Mouse (Mus musculus) Patski (cell line): Measurements from ENCODE around the gene Grhpr. TPM values are rescaled to one million over a fixed set of nuclear protein-coding genes. Genes with fewer than 3 reads are reported as not detected.

Experiments
- ATAC-seq: fragments of 100-300 bp; one replicate; pipeline ENCODE4 v1.8.0; 2021
- CTCF ChIA-PET: fragments of 350-600 bp; sonication (Branson Sonifier 250); formaldehyde crosslinking; loops from one replicate; lab custom pipeline; 2022; ENCODE audit warnings: inconsistent platforms; lab: Charles Lee
- POLR2A ChIA-PET: fragments of 350-600 bp; sonication (Branson Sonifier 250); formaldehyde crosslinking; loops from one replicate; lab custom pipeline; 2022; ENCODE audit warnings: antibody characterized with exemption, inconsistent platforms; lab: Charles Lee
- DNase-seq: peaks from one replicate; pipeline ENCODE4 v3.0.0-alpha.2; 2011; ENCODE audit warnings: low read depth, low spot score
- H3K27me3 ChIP-seq: fragments of 371-371 bp; one replicate; pipeline ENCODE4 v1.5.1; 2021
- CTCF ChIP-seq: fragments of 100-300 bp; IDR thresholded peaks from one replicate; pipeline ENCODE4 v1.5.1; 2021
- in situ Hi-C: fragments of 300-500 bp; cut with MboI; formaldehyde crosslinking; loops from 3 replicates; pipeline ENCODE4 v1.11.1; 2018; ENCODE audit warnings: low pct_unique_long_range_greater_than_20kb, mixed read lengths
- polyA plus RNA-seq: library from polyadenylated mRNA; unstranded; gene quantifications from one replicate; pipeline ENCODE4 v1.2.3, GENCODE M21; 2021

The Grhpr gene
- polyA plus RNA-seq, 1 experiment from 2014 or later = 23.7 TPM

DNA sequence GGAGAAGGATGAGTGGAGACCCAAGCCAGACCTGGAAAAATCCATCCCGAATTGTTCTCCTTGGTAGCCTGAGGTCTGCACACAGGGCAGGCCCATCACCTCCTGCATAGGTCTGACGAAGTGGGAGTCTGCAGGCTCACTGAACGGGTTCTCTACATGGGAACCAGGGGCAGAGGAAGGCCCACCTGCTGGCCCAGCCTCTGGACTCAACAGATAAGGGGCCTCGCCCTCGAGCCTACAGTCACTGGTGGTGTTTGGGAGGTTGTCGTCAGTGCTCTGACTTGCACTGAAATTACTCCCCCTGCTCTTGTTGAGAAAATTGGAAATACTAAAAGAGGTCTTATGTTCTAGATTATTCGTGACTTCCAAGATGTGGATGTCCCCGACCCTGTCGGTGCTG lies 12.7 kb downstream of the Grhpr start:
- no peak for TF ChIP-seq CTCF
- POLR2A ChIA-PET = no interaction called here
- CTCF ChIA-PET = no interaction called here
- ATAC-seq = no peak
- in situ Hi-C loops = no loop called here
- no peak for DNase-seq
- H3K27me3 ChIP-seq = no peaks in the 10 kb centered on the region

GRCm38 (mm10) chr4:44994776-44995175 lies 13.6 kb downstream of the Grhpr start:
- ChIA-PET POLR2A (no interaction called here), CTCF (no interaction called here)
- ATAC-seq = no peak
- in situ Hi-C loops = no loop called here
- no peaks in the 10 kb centered on the region for H3K27me3 ChIP-seq
- TF ChIP-seq CTCF = no peak
- no peak for DNase-seq

DNA sequence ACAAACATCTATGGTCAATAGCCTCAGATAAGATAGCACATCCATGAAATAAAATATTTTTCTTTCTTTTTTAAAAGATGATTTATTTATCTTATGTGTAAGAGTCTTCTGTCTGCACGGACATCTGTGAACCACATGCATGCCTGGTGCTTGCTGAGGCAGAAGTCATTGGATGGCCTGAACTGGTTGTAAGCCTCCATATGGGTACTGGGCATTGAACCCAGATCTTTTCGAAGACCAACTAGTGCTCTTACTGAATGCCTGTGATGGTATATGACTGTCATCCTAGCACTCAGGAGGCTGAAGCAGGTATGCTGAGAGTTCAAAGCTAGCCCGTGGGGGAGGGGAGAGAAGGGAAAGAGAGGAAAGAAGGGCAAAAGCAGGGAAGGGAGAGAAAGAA lies 16.9 kb downstream of the Grhpr start:
- DNase-seq = no peak
- no peak for ATAC-seq
- CTCF ChIA-PET = no interaction called here
- in situ Hi-C loops = no loop called here
- no peak for TF ChIP-seq CTCF
- POLR2A ChIA-PET = no interaction called here
- no peaks in the 10 kb centered on the region for H3K27me3 ChIP-seq

- no peaks in the 10 kb centered on the region for H3K27me3 ChIP-seq
- in situ Hi-C loops = no loop called here
- no peak for TF ChIP-seq CTCF
- ATAC-seq = no peak
- POLR2A ChIA-PET = no interaction called here
- CTCF ChIA-PET = no interaction called here
- DNase-seq = no peak
Measured at GRCm38 (mm10) chr4:45000001-45000400, 18.8 kb downstream of the Grhpr start.

DNA sequence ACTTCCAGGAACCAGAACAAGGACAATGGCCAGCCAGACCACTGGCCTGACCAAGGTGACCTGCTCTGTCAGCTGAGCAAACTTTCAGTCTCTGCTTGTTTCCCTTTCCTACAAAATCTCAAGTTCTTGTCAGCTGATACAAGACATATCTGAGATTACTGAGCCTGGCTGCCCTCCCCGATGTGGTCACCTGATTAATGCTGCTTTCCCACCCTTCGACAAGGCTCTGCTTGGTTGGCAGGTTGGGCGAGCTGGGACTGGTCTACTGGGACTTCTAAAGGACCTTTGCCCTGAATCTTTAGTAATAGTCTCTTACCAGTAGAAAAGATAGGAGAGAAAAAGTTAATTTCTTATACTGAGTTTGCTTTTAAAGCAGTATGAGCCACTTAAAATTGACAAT lies 24.3 kb downstream of the Grhpr start:
- CTCF ChIA-PET = no interaction called here
- no peaks in the 10 kb centered on the region for H3K27me3 ChIP-seq
- POLR2A ChIA-PET = no interaction called here
- ATAC-seq = no peak
- in situ Hi-C loops = no loop called here
- DNase-seq = no peak
- TF ChIP-seq CTCF = no peak

DNA sequence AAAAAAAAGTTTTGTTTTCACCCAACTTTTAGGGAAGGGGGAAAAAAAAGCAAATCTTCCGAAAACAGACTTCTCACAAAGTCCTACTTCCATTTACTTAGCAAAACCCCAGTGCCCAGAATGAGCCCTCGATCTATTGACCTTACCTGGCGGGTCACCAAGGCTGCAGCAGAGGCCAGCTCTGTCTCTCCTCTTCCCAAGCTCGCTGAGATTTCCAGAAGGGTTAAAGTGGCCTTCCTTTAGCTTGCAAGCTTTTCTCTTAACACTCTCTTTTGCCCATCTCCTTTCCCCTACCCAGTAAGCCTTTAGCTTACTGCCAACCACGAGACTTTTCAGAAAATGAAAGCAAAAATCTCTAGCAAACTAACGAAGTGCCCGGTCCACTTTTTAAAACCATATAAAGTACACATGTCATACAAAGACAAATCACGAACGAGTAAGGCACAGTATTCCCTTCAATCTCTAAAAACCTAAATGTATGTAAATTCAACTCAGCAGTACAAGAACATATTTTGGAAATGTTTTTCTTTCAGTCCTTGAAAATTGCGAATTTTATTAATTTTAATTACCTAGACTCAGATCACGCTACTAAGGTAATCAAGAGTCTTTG lies 29.7 kb downstream of the Grhpr start:
- ChIA-PET CTCF (interaction anchor here (2.9 kb wide), 1 partner anchor 37 kb away, joined by 9 read pairs; no protein-coding TSS in a partner anchor), POLR2A (no interaction called here)
- TF ChIP-seq CTCF = no peak
- in situ Hi-C loops = loop anchor here (5.0 to 10.0 kb wide), 2 partner anchors 39 to 524 kb away; partner anchors contain the start of gene Shb
- no peak for ATAC-seq
- H3K27me3 ChIP-seq = no peaks in the 10 kb centered on the region
- DNase-seq = no peak

DNA sequence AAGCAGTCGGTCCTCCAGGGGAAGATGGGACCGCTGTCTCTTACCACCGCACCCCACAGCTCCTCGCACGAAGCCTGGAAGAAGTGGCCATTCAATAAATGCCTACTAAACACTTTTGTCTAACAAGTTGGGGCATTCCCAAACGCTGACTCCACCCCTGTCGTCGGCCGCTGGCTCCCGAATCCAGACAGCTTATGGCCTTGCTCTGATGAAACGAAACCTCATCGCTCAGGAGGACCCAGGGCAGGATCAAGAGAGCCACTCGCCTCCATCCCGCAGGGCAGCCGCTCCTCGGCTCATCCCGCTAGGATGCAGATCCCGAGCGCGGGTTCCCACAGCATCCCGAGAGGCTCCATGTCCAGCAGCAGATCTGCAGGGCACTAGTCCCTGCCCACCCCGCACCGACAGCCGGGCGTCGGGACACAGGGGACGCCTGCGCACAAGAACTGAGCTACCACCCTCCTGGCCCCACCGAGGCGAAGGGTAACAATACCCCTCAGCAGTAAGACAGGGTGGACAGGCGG lies 30.4 kb downstream of the Grhpr start:
- POLR2A ChIA-PET = interaction anchor here (1.0 kb wide), 1 partner anchor 22 kb away, joined by 3 read pairs; no protein-coding TSS in a partner anchor
- peak; percentile 52 for ATAC-seq
- in situ Hi-C loops = loop anchor here (5.0 to 10.0 kb wide), 2 partner anchors 39 to 523 kb away; partner anchors contain the start of gene Shb
- no peak for TF ChIP-seq CTCF
- no peak for DNase-seq
- H3K27me3 ChIP-seq = no peaks in the 10 kb centered on the region
- CTCF ChIA-PET = interaction anchor here (2.9 kb wide), 1 partner anchor 38 kb away, joined by 9 read pairs; no protein-coding TSS in a partner anchor

GRCm38 (mm10) chr4:45012105-45012975 lies 31.1 kb downstream of the Grhpr start, which contains the start of gene Zbtb5:
Zbtb5 (minus strand) TSS chr4:45012412.
- in situ Hi-C loops = loop anchor here (5.0 to 10.0 kb wide), 2 partner anchors 40 to 522 kb away; partner anchors contain the start of gene Shb
- CTCF ChIA-PET = interaction anchor here (1.6 to 2.9 kb wide), 2 partner anchors 25 to 39 kb away, joined by 3 to 9 read pairs; no protein-coding TSS in a partner anchor
- no peaks in the 10 kb centered on the region for H3K27me3 ChIP-seq
- no peak for TF ChIP-seq CTCF
- POLR2A ChIA-PET = interaction anchor here (1.0 kb wide), 1 partner anchor 22 kb away, joined by 3 read pairs; no protein-coding TSS in a partner anchor
- peak; percentile 100 for DNase-seq
- peak; percentile 95 for ATAC-seq

DNA sequence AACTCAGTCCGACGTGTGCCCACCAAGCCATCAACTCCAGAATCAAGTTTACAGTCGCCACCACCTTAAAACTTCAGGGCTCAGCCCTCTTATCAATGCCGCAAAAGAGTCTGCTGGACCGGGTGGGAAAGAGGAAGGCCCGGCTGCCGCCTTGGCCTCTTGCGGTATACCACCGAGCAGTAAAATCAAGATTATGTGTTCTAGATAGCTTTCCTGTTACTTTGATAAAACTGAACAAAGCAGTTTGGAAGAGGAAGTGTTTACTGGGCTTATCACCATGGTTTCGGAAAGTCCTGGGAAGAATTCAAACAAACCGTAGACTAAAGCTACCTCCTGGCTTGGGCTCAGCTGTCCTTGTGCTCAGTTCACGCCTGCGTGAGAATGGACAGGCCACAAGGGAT lies 31.8 kb downstream of the Grhpr start:
- CTCF ChIA-PET = interaction anchor here (1.6 to 2.9 kb wide), 2 partner anchors 26 to 40 kb away, joined by 3 to 9 read pairs; no protein-coding TSS in a partner anchor
- TF ChIP-seq CTCF = no peak
- ATAC-seq (no peak), DNase-seq (no peak)
- POLR2A ChIA-PET = interaction anchor here (1.0 kb wide), 1 partner anchor 32 kb away, joined by 3 read pairs; the partner anchor contains the start of gene Grhpr
- no peaks in the 10 kb centered on the region for H3K27me3 ChIP-seq
- in situ Hi-C loops = loop anchor here (5.0 to 10.0 kb wide), 2 partner anchors 41 to 522 kb away; partner anchors contain the start of gene Shb

GRCm38 (mm10) chr4:45013537-45013936 lies 32.3 kb downstream of the Grhpr start:
- in situ Hi-C loops = loop anchor here (5.0 to 10.0 kb wide), 2 partner anchors 41 to 521 kb away; partner anchors contain the start of gene Shb
- no peaks in the 10 kb centered on the region for H3K27me3 ChIP-seq
- TF ChIP-seq CTCF = no peak
- DNase-seq = no peak
- POLR2A ChIA-PET = interaction anchor here (1.0 kb wide), 1 partner anchor 32 kb away, joined by 3 read pairs; the partner anchor contains the start of gene Grhpr
- ATAC-seq = no peak
- CTCF ChIA-PET = interaction anchor here (1.6 to 2.9 kb wide), 2 partner anchors 26 to 40 kb away, joined by 3 to 9 read pairs; no protein-coding TSS in a partner anchor
